Mouse (Mus musculus) left cerebral cortex, postnatal 10 days (tissue): ENCODE results near the gene Pde9a. TPM values are rescaled to one million over a fixed set of nuclear protein-coding genes. Genes with fewer than 3 reads are reported as not detected.

ENCODE experiments used
- DNase-seq, 2 experiments: peaks; one replicate each; pipeline ENCODE4 v3.0.0; 2021 to 2022; ENCODE audit warnings: low spot score in 2 of 2, mixed read lengths in 1 of 2; ENCODE audit errors: extremely low spot score in 1 of 2
- intact Hi-C: fragments of 180-260 bp; cut with DNase I; formaldehyde crosslinking; loops from one replicate; pipeline ENCODE4 v1.15.1; 2025
- total RNA-seq, 2 experiments: library from RNA; stranded (reverse); gene quantifications; 2 replicates each; pipeline ENCODE4 v1.2.3; 2021

Gene Pde9a
- total RNA-seq, 2 experiments from 2014 or later, result 32.8 to 41.4 TPM

- DNase-seq, result no peak
- intact Hi-C loops, result loop anchor here (5.0 to 10.0 kb wide), 2 partner anchors 42 to 500 kb away; no protein-coding TSS in a partner anchor
Observed at GRCm38 (mm10) chr17:31525114-31525513, 139.1 kb downstream of the Pde9a start.

DNA sequence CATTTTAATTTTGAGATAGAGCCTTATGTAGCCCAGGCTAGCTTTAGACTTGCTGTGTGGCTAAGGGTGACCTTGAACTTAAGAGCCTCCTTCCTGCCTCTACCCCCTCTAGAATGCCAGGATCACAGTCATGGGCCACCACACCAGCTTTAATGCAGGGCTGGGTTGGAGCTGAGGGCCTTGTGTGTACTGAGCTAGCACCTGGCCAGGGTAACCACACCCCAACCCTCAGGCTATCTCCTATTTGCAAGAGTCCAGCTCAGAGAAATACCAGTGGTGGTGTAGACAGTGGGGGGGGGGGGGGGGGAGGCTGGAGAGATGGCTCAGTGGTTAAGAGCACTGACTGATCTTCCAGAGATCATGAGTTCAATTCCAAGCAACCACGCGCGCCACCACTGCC lies 139.8 kb downstream of the Pde9a start:
- DNase-seq, result no peak
- intact Hi-C loops, result loop anchor here (5.0 to 10.0 kb wide), 2 partner anchors 41 to 499 kb away; no protein-coding TSS in a partner anchor

Other genes starting within 250 kb of the Pde9a start
- gene Tff2, start 241.9 kb upstream of the Pde9a start, total RNA-seq, result not detected
- gene Tff1, start 220.9 kb upstream of the Pde9a start, total RNA-seq, result not detected
- not detected for gene Tmprss3, start 187.2 kb upstream of the Pde9a start, total RNA-seq
- gene Ubash3a, start 178.3 kb upstream of the Pde9a start, total RNA-seq, result not detected
- gene Rsph1, start 108.8 kb upstream of the Pde9a start, total RNA-seq, result 10 to 100 TPM; 12.1 to 14.2 TPM
- 1 to 10 TPM; 6.7 to 7.5 TPM for gene Slc37a1, start 99.4 kb upstream of the Pde9a start, total RNA-seq
- 10 to 100 TPM; 29.4 to 38.2 TPM for gene Wdr4, start 133.8 kb downstream of the Pde9a start, total RNA-seq
- 100 to 1,000 TPM; 329 to 338 TPM for gene Ndufv3, start 133.9 kb downstream of the Pde9a start, total RNA-seq
- gene Pknox1, start 178.5 kb downstream of the Pde9a start, total RNA-seq, result 10 to 100 TPM; 14.1 to 14.4 TPM